Mouse (Mus musculus) layer of hippocampus, adult 8-10 months (tissue): ENCODE measurements around the gene Dpp7. TPM values are rescaled to one million over a fixed set of nuclear protein-coding genes. Genes with fewer than 3 reads are reported as not detected.

Source experiments
- DNase-seq, 2 experiments: peaks; one replicate each; pipeline ENCODE4 v3.0.0; 2022; ENCODE audit warnings: low spot score in 2 of 2
- total RNA-seq, 4 experiments: library from RNA; stranded (reverse); gene quantifications; 2 replicates each; pipeline ENCODE4 v1.2.4; 2022

Dpp7 gene
- total RNA-seq, 4 experiments from 2014 or later: 38.9 to 52.9 (median 45.4) TPM

GRCm38 (mm10) chr2:25311491-25311891 lies 44.7 kb downstream of the Dpp7 start:
- DNase-seq: no peak

- DNase-seq: no peak
These were observed 45.2 kb downstream of the Dpp7 start for GRCm38 (mm10) chr2:25310969-25311368.

GRCm38 (mm10) chr2:25310180-25310579 lies 46.0 kb downstream of the Dpp7 start:
- no peak for DNase-seq

- no peak for DNase-seq
These were observed 50.4 kb downstream of the Dpp7 start for GRCm38 (mm10) chr2:25305587-25306359.

- peak in 1 of 2 experiments; percentile 36 for DNase-seq
These were observed 51.3 kb downstream of the Dpp7 start for GRCm38 (mm10) chr2:25304657-25305541.

GRCm38 (mm10) chr2:25303931-25304656 lies 52.1 kb downstream of the Dpp7 start:
- DNase-seq: no peak

- no peak for DNase-seq
These were observed 52.7 kb downstream of the Dpp7 start for GRCm38 (mm10) chr2:25303452-25303851.

Other genes starting within 250 kb of the Dpp7 start
- gene Nrarp, start 175.6 kb downstream of the Dpp7 start, total RNA-seq: 10 to 100 TPM; 16.9 to 20.4 (median 19.5) TPM
- gene Tor4a, start 159.5 kb downstream of the Dpp7 start, total RNA-seq: 1 to 10 TPM; 2.2 to 4.6 (median 2.8) TPM
- gene Nelfb, start 144.9 kb downstream of the Dpp7 start, total RNA-seq: 10 to 100 TPM; 56.7 to 64.9 (median 64.0) TPM
- gene Stpg3, start 141.7 kb downstream of the Dpp7 start, total RNA-seq: under 1 TPM in 2 of 4 experiments, not detected in 2; 0.27 to 0.29 TPM
- gene Fam166a, start 137.6 kb downstream of the Dpp7 start, total RNA-seq: not detected
- 100 to 1,000 TPM; 303 to 348 (median 313) TPM for gene Tubb4b, start 131.7 kb downstream of the Dpp7 start, total RNA-seq
- not detected for gene Slc34a3, start 122.0 kb downstream of the Dpp7 start, total RNA-seq
- not detected for gene Rnf224, start 119.6 kb downstream of the Dpp7 start, total RNA-seq
- gene Rnf208, start 114.1 kb downstream of the Dpp7 start, total RNA-seq: 100 to 1,000 TPM; 219 to 241 (median 229) TPM
- gene Cysrt1, start 113.9 kb downstream of the Dpp7 start, total RNA-seq: not detected
- gene AL732309.1, start 109.5 kb downstream of the Dpp7 start, total RNA-seq: 1 to 10 TPM; 3.3 to 5.5 (median 4.4) TPM
- gene Tmem203, start 100.9 kb downstream of the Dpp7 start, total RNA-seq: 10 to 100 TPM; 27.0 to 44.4 (median 33.9) TPM
- gene Tprn, start 93.7 kb downstream of the Dpp7 start, total RNA-seq: 10 to 100 TPM; 19.9 to 27.8 (median 24.3) TPM
- gene Ssna1, start 83.9 kb downstream of the Dpp7 start, total RNA-seq: 10 to 100 TPM; 59.0 to 71.0 (median 64.3) TPM
- 100 to 1,000 TPM in 2 of 4 experiments, 10 to 100 TPM in 2; 87.9 to 110 (median 99.0) TPM for gene Anapc2, start 83.9 kb downstream of the Dpp7 start, total RNA-seq
- not detected for gene Tmem210, start 68.2 kb downstream of the Dpp7 start, total RNA-seq
- not detected for gene Lrrc26, start 66.4 kb downstream of the Dpp7 start, total RNA-seq
- gene Grin1, start 37.2 kb downstream of the Dpp7 start, total RNA-seq: 100 to 1,000 TPM; 366 to 436 (median 415) TPM
- gene Man1b1, start 24.0 kb downstream of the Dpp7 start, total RNA-seq: 10 to 100 TPM; 53.7 to 68.2 (median 59.6) TPM
- gene Uap1l1, start 9.3 kb upstream of the Dpp7 start, total RNA-seq: 10 to 100 TPM; 12.0 to 28.7 (median 20.3) TPM
- gene Sapcd2, start 16.0 kb upstream of the Dpp7 start, total RNA-seq: 1 to 10 TPM; 2.4 to 4.6 (median 4.2) TPM
- 10 to 100 TPM; 14.6 to 20.7 (median 16.8) TPM for gene Entpd2, start 39.5 kb upstream of the Dpp7 start, total RNA-seq
- gene Npdc1, start 43.0 kb upstream of the Dpp7 start, total RNA-seq: 100 to 1,000 TPM; 390 to 435 (median 411) TPM
- under 1 TPM; 0.35 to 0.98 (median 0.44) TPM for gene Fut7, start 66.9 kb upstream of the Dpp7 start, total RNA-seq
- 100 to 1,000 TPM; 165 to 186 (median 183) TPM for gene Abca2, start 72.3 kb upstream of the Dpp7 start, total RNA-seq
- under 1 TPM in 2 of 4 experiments, not detected in 2; 0.43 to 0.92 TPM for gene Clic3, start 100.5 kb upstream of the Dpp7 start, total RNA-seq
- gene Paxx, start 104.7 kb upstream of the Dpp7 start, total RNA-seq: 10 to 100 TPM; 60.3 to 63.5 (median 61.8) TPM
- 1,000 to 10,000 TPM in 3 of 4 experiments, 100 to 1,000 TPM in 1; 912 to 1,488 (median 1,209) TPM for gene Ptgds, start 113.7 kb upstream of the Dpp7 start, total RNA-seq
- gene Lcn12, start 137.6 kb upstream of the Dpp7 start, total RNA-seq: not detected
- 100 to 1,000 TPM; 116 to 120 (median 118) TPM for gene Fbxw5, start 144.4 kb upstream of the Dpp7 start, total RNA-seq
- 1 to 10 TPM in 3 of 4 experiments, under 1 TPM in 1; 0.77 to 1.4 (median 1.2) TPM for gene C8g, start 145.4 kb upstream of the Dpp7 start, total RNA-seq
- gene Traf2, start 190.6 kb upstream of the Dpp7 start, total RNA-seq: 10 to 100 TPM; 10.1 to 12.1 (median 10.7) TPM
- gene Edf1, start 201.5 kb upstream of the Dpp7 start, total RNA-seq: 100 to 1,000 TPM; 124 to 203 (median 161) TPM
- 1 to 10 TPM in 3 of 4 experiments, under 1 TPM in 1; 0.96 to 3.8 (median 2.0) TPM for gene Mamdc4, start 218.5 kb upstream of the Dpp7 start, total RNA-seq
- gene Phpt1, start 218.9 kb upstream of the Dpp7 start, total RNA-seq: 10 to 100 TPM; 64.6 to 76.6 (median 69.6) TPM
- gene Ajm1, start 225.4 kb upstream of the Dpp7 start, total RNA-seq: 100 to 1,000 TPM in 1 of 4 experiments, 10 to 100 TPM in 3; 82.9 to 103 (median 92.4) TPM